Mouse (Mus musculus) MEL (cell line): ENCODE measurements at regions not wholly inside any gene's neighbourhood (a gene's known extent, or its start where the extent isn't known, plus 50 kb on each side); places are given as distances from the start of the nearest gene placed in this dataset.

Experiments
- DNase-seq: peaks from one replicate; pipeline ENCODE4 v3.0.0; 2011; ENCODE audit warnings: low read depth, low spot score
- H3K27ac ChIP-seq: 2 replicates; pipeline ENCODE4 v1.5.1; 2012; ENCODE audit warnings: low read depth, mild to moderate bottlenecking, control low read depth, low read length, moderate library complexity; ENCODE audit not compliant: control insufficient read depth
- H3K27me3 ChIP-seq, 2 experiments: fragments of 150-350 bp in 1 of 2; sonication (generic) in 1 of 2; 2 replicates each; pipeline ENCODE4 v1.6.1; 2012; ENCODE audit warnings: low read length in 2 of 2, mild to moderate bottlenecking in 2 of 2, improper control_type of control experiment in 1 of 2, moderate library complexity in 1 of 2; ENCODE audit not compliant: insufficient read depth in 2 of 2, control insufficient read depth in 1 of 2
- H3K36me3 ChIP-seq, 2 experiments: 2 replicates each; pipeline ENCODE4 v1.6.1; 2012 to 2014; ENCODE audit warnings: low read length in 2 of 2, improper control_type of control experiment in 1 of 2, inconsistent platforms in 1 of 2, mild to moderate bottlenecking in 1 of 2; ENCODE audit not compliant: insufficient read depth in 2 of 2, control insufficient read depth in 1 of 2
- H3K4me1 ChIP-seq, 2 experiments: fragments of 150-350 bp in 1 of 2; sonication (generic) in 1 of 2; 2 replicates each; pipeline ENCODE4 v1.6.1; 2012; ENCODE audit warnings: low read length in 2 of 2, improper control_type of control experiment in 1 of 2, mild to moderate bottlenecking in 1 of 2; ENCODE audit not compliant: insufficient read depth in 2 of 2, control insufficient read depth in 1 of 2
- H3K4me3 ChIP-seq, 2 experiments: fragments of 150-350 bp in 1 of 2; sonication (generic) in 1 of 2; 2 replicates each; pipeline ENCODE4 v1.5.1; 2012; ENCODE audit warnings: low read depth in 2 of 2, low read length in 2 of 2, mild to moderate bottlenecking in 2 of 2, moderate library complexity in 2 of 2, control low read depth in 1 of 2, improper control_type of control experiment in 1 of 2; ENCODE audit not compliant: control insufficient read depth in 1 of 2, insufficient read depth in 1 of 2
- H3K79me2 ChIP-seq: 2 replicates; pipeline ENCODE4 v1.6.1; 2012; ENCODE audit warnings: mild to moderate bottlenecking, low read length, moderate library complexity; ENCODE audit not compliant: control insufficient read depth, poor library complexity, insufficient read depth
- H3K9ac ChIP-seq: 2 replicates; pipeline ENCODE4 v1.6.1; 2012; ENCODE audit warnings: low read depth, mild to moderate bottlenecking, control low read depth, low read length, moderate library complexity; ENCODE audit not compliant: control insufficient read depth, poor library complexity, severe bottlenecking
- H3K9me3 ChIP-seq: fragments of 150-350 bp; sonication (generic); replicated peaks from 2 replicates; pipeline ENCODE4 v1.6.1; 2012; ENCODE audit warnings: mild to moderate bottlenecking, low read length, improper control_type of control experiment, moderate library complexity; ENCODE audit not compliant: insufficient read depth
- CHD2 ChIP-seq: IDR thresholded peaks from 2 replicates; pipeline ENCODE4 v1.6.1; 2011; ENCODE audit warnings: low read length, improper control_type of control experiment
- ELF1 ChIP-seq: IDR thresholded peaks from 2 replicates; pipeline ENCODE4 v1.6.1; 2014; ENCODE audit warnings: low read depth, mild to moderate bottlenecking, inconsistent platforms, low read length, improper control_type of control experiment, moderate library complexity
- ETS1 ChIP-seq: IDR thresholded peaks from 2 replicates; pipeline ENCODE4 v1.6.1; 2012; ENCODE audit warnings: low read depth, mild to moderate bottlenecking, inconsistent platforms, low read length, improper control_type of control experiment, moderate library complexity
- GABPA ChIP-seq: IDR thresholded peaks from 2 replicates; pipeline ENCODE4 v1.6.1; 2012; ENCODE audit warnings: low read depth, mild to moderate bottlenecking, inconsistent platforms, low read length, improper control_type of control experiment, moderate library complexity
- JUND ChIP-seq: IDR thresholded peaks from 2 replicates; pipeline ENCODE4 v1.6.1; 2011; ENCODE audit warnings: low read depth, mild to moderate bottlenecking, improper control_type of control experiment, low read length
- KAT2A ChIP-seq: conservative IDR thresholded peaks from 2 replicates; pipeline ENCODE4 v1.6.1; 2012; ENCODE audit warnings: low read depth, low read length, improper control_type of control experiment, inconsistent platforms
- MAFK ChIP-seq: IDR thresholded peaks from 2 replicates; pipeline ENCODE4 v1.6.1; 2011; ENCODE audit warnings: low read depth, mild to moderate bottlenecking, low read length, improper control_type of control experiment, borderline replicate concordance
- MAZ ChIP-seq: IDR thresholded peaks from 2 replicates; pipeline ENCODE4 v1.6.1; 2012; ENCODE audit warnings: low read depth, mild to moderate bottlenecking, inconsistent platforms, low read length, improper control_type of control experiment
- MEF2A ChIP-seq: IDR thresholded peaks from 2 replicates; pipeline ENCODE4 v1.6.1; 2014; ENCODE audit warnings: low read depth, mild to moderate bottlenecking, inconsistent platforms, low read length, improper control_type of control experiment; ENCODE audit not compliant: poor library complexity, insufficient replicate concordance, severe bottlenecking; ENCODE audit errors: extremely low read depth
- MXI1 ChIP-seq: IDR thresholded peaks from 2 replicates; pipeline ENCODE4 v1.6.1; 2011; ENCODE audit warnings: mild to moderate bottlenecking, low read depth, low read length, improper control_type of control experiment
- MYB ChIP-seq: IDR thresholded peaks from 2 replicates; pipeline ENCODE4 v1.6.1; 2011; ENCODE audit warnings: mild to moderate bottlenecking, low read depth, low read length, improper control_type of control experiment
- MYC ChIP-seq: IDR thresholded peaks from 2 replicates; pipeline ENCODE4 v1.6.1; 2011; ENCODE audit warnings: low read depth, mild to moderate bottlenecking, low read length, improper control_type of control experiment, moderate library complexity
- NELFE ChIP-seq: IDR thresholded peaks from 2 replicates; pipeline ENCODE4 v1.6.1; 2011; ENCODE audit warnings: low read depth, low read length, improper control_type of control experiment
- NRF1 ChIP-seq: IDR thresholded peaks from 2 replicates; pipeline ENCODE4 v1.6.1; 2014; ENCODE audit warnings: low read depth, mild to moderate bottlenecking, inconsistent platforms, low read length, improper control_type of control experiment, moderate library complexity; ENCODE audit not compliant: poor library complexity, insufficient read depth, severe bottlenecking
- POLR2A ChIP-seq, 2 experiments: IDR thresholded peaks; 2 replicates each; pipeline ENCODE4 v1.6.1; 2011 to 2012; ENCODE audit warnings: low read length in 2 of 2, mild to moderate bottlenecking in 2 of 2, control low read depth in 1 of 2, improper control_type of control experiment in 1 of 2, low read depth in 1 of 2, moderate library complexity in 1 of 2; ENCODE audit not compliant: control insufficient read depth in 1 of 2, insufficient read depth in 1 of 2, poor library complexity in 1 of 2
- POLR2AphosphoS2 ChIP-seq: IDR thresholded peaks from 2 replicates; pipeline ENCODE4 v1.6.1; 2011; ENCODE audit warnings: low read length, improper control_type of control experiment
- RAD21 ChIP-seq: IDR thresholded peaks from 2 replicates; pipeline ENCODE4 v1.6.1; 2011; ENCODE audit warnings: mild to moderate bottlenecking, low read depth, low read length, improper control_type of control experiment
- RCOR1 ChIP-seq: IDR thresholded peaks from 2 replicates; pipeline ENCODE4 v1.6.1; 2012; ENCODE audit warnings: low read depth, mild to moderate bottlenecking, inconsistent platforms, low read length, improper control_type of control experiment
- TAL1 ChIP-seq: IDR thresholded peaks from 2 replicates; pipeline ENCODE4 v1.6.1; 2012; ENCODE audit warnings: mild to moderate bottlenecking, inconsistent platforms, low read length, moderate library complexity, mixed read lengths
- TBP ChIP-seq: IDR thresholded peaks from 2 replicates; pipeline ENCODE4 v1.8.0; 2011; ENCODE audit warnings: low read depth, low read length, improper control_type of control experiment
- TCF12 ChIP-seq: IDR thresholded peaks from 2 replicates; pipeline ENCODE4 v1.6.1; 2014; ENCODE audit warnings: low read depth, mild to moderate bottlenecking, inconsistent platforms, low read length, improper control_type of control experiment, moderate library complexity
- UBTF ChIP-seq: IDR thresholded peaks from 2 replicates; pipeline ENCODE4 v1.6.1; 2012; ENCODE audit warnings: low read depth, mild to moderate bottlenecking, inconsistent platforms, low read length, improper control_type of control experiment, moderate library complexity, borderline replicate concordance; ENCODE audit not compliant: insufficient read depth
- USF2 ChIP-seq, 2 experiments: IDR thresholded peaks; 2 replicates each; pipeline ENCODE4 v1.6.1; 2011 to 2012; ENCODE audit warnings: improper control_type of control experiment in 2 of 2, low read length in 2 of 2, borderline replicate concordance in 1 of 2, inconsistent platforms in 1 of 2, low read depth in 1 of 2, mild to moderate bottlenecking in 1 of 2; ENCODE audit not compliant: insufficient read depth in 1 of 2
- ZMIZ1 ChIP-seq: IDR thresholded peaks from 2 replicates; pipeline ENCODE4 v1.6.1; 2012; ENCODE audit warnings: low read depth, mild to moderate bottlenecking, inconsistent platforms, low read length, improper control_type of control experiment, moderate library complexity
- ZNF384 ChIP-seq: IDR thresholded peaks from 2 replicates; pipeline ENCODE4 v1.6.1; 2012; ENCODE audit warnings: low read depth, mild to moderate bottlenecking, inconsistent platforms, low read length, improper control_type of control experiment

- no peaks in the 10 kb centered on the region for H3K79me2 ChIP-seq
- no peaks in the 10 kb centered on the region for H3K4me1 ChIP-seq
- DNase-seq, result no peak
- no peak for TF ChIP-seq TCF12
- no peak for TF ChIP-seq ZMIZ1
- no peak for TF ChIP-seq MEF2A
- no peak for TF ChIP-seq UBTF
- no peak for TF ChIP-seq MAFK
- TF ChIP-seq GABPA, result no peak
- TF ChIP-seq POLR2AphosphoS2, result no peak
- TF ChIP-seq ZNF384, result no peak
- TF ChIP-seq CHD2, result no peak
- TF ChIP-seq KAT2A, result no peak
- TF ChIP-seq MXI1, result no peak
- TF ChIP-seq RAD21, result no peak
- no peak for TF ChIP-seq RCOR1
- no peak for TF ChIP-seq MAZ
- TF ChIP-seq USF2 (IDR thresholded peaks at IDR 0.05; ENCODE audit: borderline replicate concordance in 1 of 2, insufficient read depth in 1 of 2, low read depth in 1 of 2, low read length in 2 of 2), result no peak
- no peak for TF ChIP-seq MYC
- TF ChIP-seq NRF1, result no peak
- no peak overlapping the region for H3K9ac ChIP-seq
- H3K4me3 ChIP-seq, result no peak overlapping the region
- no peak overlapping the region for H3K27ac ChIP-seq
- H3K36me3 ChIP-seq, result no peaks in the 10 kb centered on the region
- no peaks in the 10 kb centered on the region for H3K9me3 ChIP-seq
- no peaks in the 10 kb centered on the region for H3K27me3 ChIP-seq
Measured at GRCm38 (mm10) chr1:61160505-61160904, 182.8 kb downstream of the Icos start.

GRCm38 (mm10) chr1:61164271-61164670 is 186.5 kb downstream of the Icos start:
- DNase-seq, result no peak

More at GRCm38 (mm10) chr1:61164271-61164670, 186.5 kb downstream of the Icos start:
- H3K4me1 ChIP-seq, result no peaks in the 10 kb centered on the region
- TF ChIP-seq TCF12 (no peak), MYB (no peak), ELF1 (no peak), POLR2A (IDR thresholded peaks at IDR 0.05; ENCODE audit: control insufficient read depth in 1 of 2, insufficient read depth in 1 of 2, low read depth in 1 of 2, low read length in 2 of 2, poor library complexity in 1 of 2) (no peak), ETS1 (no peak), UBTF (no peak), JUND (no peak), NELFE (no peak), TBP (no peak), ZMIZ1 (no peak), KAT2A (no peak), NRF1 (no peak), MAZ (no peak), TAL1 (no peak)
- H3K4me3 ChIP-seq, result no peak overlapping the region
- no peaks in the 10 kb centered on the region for H3K9me3 ChIP-seq
- H3K79me2 ChIP-seq, result no peaks in the 10 kb centered on the region
- H3K9ac ChIP-seq, result no peak overlapping the region
- no peaks in the 10 kb centered on the region for H3K36me3 ChIP-seq
- no peaks in the 10 kb centered on the region for H3K27me3 ChIP-seq
- H3K27ac ChIP-seq, result no peak overlapping the region
